Mouse (Mus musculus) kidney, adult 2 months (tissue): Measurements from ENCODE around the gene Snrpb2.

Source experiments
- CTCF ChIP-seq: fragments of 200-500 bp; conservative IDR thresholded peaks from 2 replicates; pipeline ENCODE4 v1.5.1; 2011; ENCODE audit warnings: low read depth, mild to moderate bottlenecking, control low read depth, low read length, moderate library complexity, mixed read lengths; ENCODE audit not compliant: insufficient read depth, insufficient read length
- POLR2A ChIP-seq: fragments of 200-500 bp; IDR thresholded peaks from one replicate; pipeline ENCODE4 v1.6.1; 2011; ENCODE audit warnings: low read depth, low read length, control low read depth

GRCm38 (mm10) chr2:143023331-143023730, 39.5 kb upstream of the Snrpb2 start:
- TF ChIP-seq CTCF (no peak), POLR2A (no peak)
